Mouse (Mus musculus) liver, embryonic 15.5 days (tissue): ENCODE data around the gene Oip5. TPM values are rescaled to one million over a fixed set of nuclear protein-coding genes. Genes with fewer than 3 reads are reported as not detected.

Source experiments
- ATAC-seq: fragments of 200-750 bp; cut with Nextera tagmentation; 2 replicates; pipeline ENCODE4 v1.8.0; 2017; ENCODE audit warnings: moderate number of reproducible peaks, mild to moderate bottlenecking, moderate library complexity; ENCODE audit not compliant: insufficient read depth
- H3K27ac ChIP-seq: fragments of 300-500 bp; sonication (generic); replicated peaks from 2 replicates; pipeline ENCODE4 v1.5.1; 2015; ENCODE audit warnings: mild to moderate bottlenecking, inconsistent platforms
- H3K27me3 ChIP-seq: fragments of 300-500 bp; sonication (generic); 2 replicates; pipeline ENCODE4 v1.6.1; 2015; ENCODE audit warnings: mild to moderate bottlenecking, inconsistent platforms
- H3K36me3 ChIP-seq: fragments of 300-500 bp; sonication (generic); replicated peaks from 2 replicates; pipeline ENCODE4 v1.6.1; 2015; ENCODE audit warnings: moderate library complexity, mild to moderate bottlenecking, inconsistent platforms
- H3K4me1 ChIP-seq: fragments of 300-500 bp; sonication (generic); replicated peaks from 2 replicates; pipeline ENCODE4 v1.6.1; 2015; ENCODE audit warnings: inconsistent platforms
- H3K4me2 ChIP-seq: fragments of 300-500 bp; sonication (generic); 2 replicates; pipeline ENCODE4 v1.6.1; 2015; ENCODE audit warnings: moderate library complexity, mild to moderate bottlenecking, inconsistent platforms
- H3K4me3 ChIP-seq: fragments of 300-500 bp; sonication (generic); replicated peaks from 2 replicates; pipeline ENCODE4 v1.5.1; 2015; ENCODE audit warnings: mild to moderate bottlenecking, inconsistent platforms
- H3K9ac ChIP-seq: fragments of 300-500 bp; sonication (generic); 2 replicates; pipeline ENCODE4 v1.6.1; 2015; ENCODE audit warnings: moderate library complexity, mild to moderate bottlenecking, inconsistent platforms
- H3K9me3 ChIP-seq: fragments of 300-500 bp; sonication (generic); replicated peaks from 2 replicates; pipeline ENCODE4 v1.6.1; 2016; ENCODE audit warnings: inconsistent platforms
- WGBS: fragments of 180-500 bp; shearing (Covaris S2); methylation state at CpG from one replicate; pipeline ENCODE4 v1.1.7; 2015; ENCODE audit warnings: mixed read lengths; ENCODE audit not compliant: insufficient replicate concordance; 5-methylcytosine and 5-hydroxymethylcytosine counted together
- polyA plus RNA-seq: library from polyadenylated mRNA; unstranded; fragments of >200 nt; fragmentation: Nextera tagmentation; extraction: Ambion mirVana; gene quantifications from 2 replicates; pipeline ENCODE4 v1.2.1, GENCODE M21; 2015

Gene Oip5
- polyA plus RNA-seq, 1 experiment from 2014 or later, result 37.0 TPM

DNA sequence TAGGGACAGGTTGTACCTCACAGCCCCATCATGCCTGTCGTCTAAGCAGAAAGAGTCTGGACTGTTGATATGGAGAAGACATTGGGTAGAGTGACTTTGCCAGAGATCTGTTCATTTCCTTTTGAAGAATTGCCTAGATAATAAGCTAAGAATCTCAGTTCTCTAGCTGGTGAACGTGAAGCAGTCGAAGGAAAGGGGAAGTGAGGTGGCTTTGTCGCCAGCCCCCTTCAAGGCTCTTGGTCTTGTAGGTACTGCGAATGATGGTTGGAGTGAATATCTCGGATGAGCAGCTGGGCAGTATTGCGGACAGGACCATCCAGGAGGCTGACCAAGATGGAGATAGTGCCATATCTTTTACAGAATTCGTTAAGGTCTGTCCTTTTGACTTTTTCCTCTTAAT, 34.0 kb downstream of the Oip5 start:
- peaks cover 13% of the 10 kb centered on the region; the same call in 1 of the 2 replicates for H3K4me1 ChIP-seq
- no peak for ATAC-seq
- 53% methylated on average over 8 of the region's 8 CpGs for WGBS

DNA sequence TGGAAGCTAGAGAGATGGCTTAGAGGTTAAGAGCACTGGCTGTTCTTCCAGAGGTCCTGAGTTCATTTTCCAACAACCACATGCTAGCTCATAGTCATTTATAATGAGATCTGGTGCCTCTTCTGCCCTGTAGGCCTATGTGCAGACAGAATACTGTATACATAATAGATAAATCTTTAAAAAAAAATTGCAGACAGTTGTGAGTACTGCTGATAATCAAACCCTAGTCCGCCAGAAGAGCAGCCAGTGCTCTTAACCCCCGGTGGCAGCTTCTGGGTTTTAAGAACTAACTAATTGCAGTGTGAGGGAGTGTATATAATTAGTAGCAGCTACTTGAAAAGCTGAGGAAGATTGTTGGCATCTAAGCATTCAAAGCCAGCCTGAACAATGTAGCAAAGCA, 34.8 kb downstream of the Oip5 start:
- no peak overlapping the region for H3K9ac ChIP-seq
- 12% methylated on average over 2 of the region's 2 CpGs for WGBS
- H3K36me3 ChIP-seq, result peaks cover 32% of the 10 kb centered on the region
- no peak overlapping the region for H3K27ac ChIP-seq
- peaks cover 13% of the 10 kb centered on the region; the same call in 1 of the 2 replicates for H3K4me1 ChIP-seq
- no peaks in the 10 kb centered on the region for H3K9me3 ChIP-seq
- no peaks in the 10 kb centered on the region for H3K27me3 ChIP-seq
- no peak overlapping the region for H3K4me2 ChIP-seq
- ATAC-seq, result no peak
- no peak overlapping the region for H3K4me3 ChIP-seq

More for the DNA sequence above, 34.0 kb downstream of the Oip5 start:
- Histone ChIP-seq H3K27ac (no peak overlapping the region), H3K4me3 (no peak overlapping the region), H3K27me3 (no peaks in the 10 kb centered on the region), H3K9ac (no peak overlapping the region), H3K4me2 (no peak overlapping the region), H3K36me3 (peaks cover 30% of the 10 kb centered on the region), H3K9me3 (no peaks in the 10 kb centered on the region)

GRCm38 (mm10) chr2:119581571-119581970, 36.7 kb downstream of the Oip5 start:
- H3K27ac ChIP-seq, result no peak overlapping the region
- H3K4me1 ChIP-seq, result peaks cover 13% of the 10 kb centered on the region; the same call in 1 of the 2 replicates
- H3K9me3 ChIP-seq, result no peaks in the 10 kb centered on the region
- H3K9ac ChIP-seq, result no peak overlapping the region
- WGBS, result 87% methylated on average over 3 of the region's 3 CpGs
- H3K27me3 ChIP-seq, result no peaks in the 10 kb centered on the region
- ATAC-seq, result peak; percentile 64; the same call in 1 of the 2 replicates
- H3K4me3 ChIP-seq, result no peak overlapping the region
- peaks cover 27% of the 10 kb centered on the region for H3K36me3 ChIP-seq
- no peak overlapping the region for H3K4me2 ChIP-seq

GRCm38 (mm10) chr2:119572471-119572870, 45.8 kb downstream of the Oip5 start:
- Histone ChIP-seq H3K9me3 (no peaks in the 10 kb centered on the region), H3K36me3 (peaks cover 38% of the 10 kb centered on the region), H3K27ac (no peak overlapping the region), H3K9ac (no peak overlapping the region), H3K4me3 (no peak overlapping the region), H3K4me2 (no peak overlapping the region), H3K27me3 (no peaks in the 10 kb centered on the region), H3K4me1 (no peaks in the 10 kb centered on the region; the same call in 1 of the 2 replicates)
- no peak for ATAC-seq
- 69% methylated on average over 1 of the region's 1 CpGs for WGBS

DNA sequence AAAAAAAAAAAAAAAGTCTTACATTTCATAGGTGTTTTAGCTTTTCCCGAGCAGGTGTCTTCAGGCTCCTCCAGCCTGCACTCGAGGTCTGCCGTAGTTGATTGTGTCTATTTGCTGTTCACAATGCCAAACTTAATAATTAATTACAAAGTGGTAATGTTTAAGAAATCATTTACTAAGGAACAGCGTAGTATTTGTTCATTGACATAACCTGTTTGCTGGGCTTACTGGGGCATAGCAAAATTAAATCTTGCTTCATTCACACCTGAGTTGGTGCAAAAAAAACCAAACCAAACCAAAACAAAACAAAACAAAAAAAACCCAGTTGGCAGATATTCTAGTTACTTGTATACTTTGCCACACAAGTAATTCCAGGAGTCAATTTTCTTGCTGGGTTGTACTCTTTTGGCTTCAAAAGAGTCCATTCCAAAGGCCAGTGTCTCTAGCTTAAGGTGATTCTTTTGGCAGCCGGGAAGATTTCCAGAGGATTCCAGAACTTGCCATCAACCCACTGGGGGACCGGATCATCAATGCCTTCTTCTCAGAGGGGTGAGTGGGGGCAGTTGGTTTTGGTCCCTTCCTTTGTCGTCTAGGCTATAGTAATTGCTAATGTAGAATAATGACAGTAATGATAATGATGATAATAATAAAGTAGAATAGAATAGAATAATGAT, 52.0 kb downstream of the Oip5 start:
- H3K4me2 ChIP-seq, result no peak overlapping the region
- WGBS, result 75% methylated on average over 7 of the region's 7 CpGs
- peaks cover 7% of the 10 kb centered on the region; the same call in 1 of the 2 replicates for H3K4me1 ChIP-seq
- no peaks in the 10 kb centered on the region for H3K27me3 ChIP-seq
- peaks cover 28% of the 10 kb centered on the region; the same call in 1 of the 2 replicates for H3K36me3 ChIP-seq
- no peak overlapping the region for H3K4me3 ChIP-seq
- no peak overlapping the region for H3K27ac ChIP-seq
- H3K9ac ChIP-seq, result no peak overlapping the region
- ATAC-seq, result 0 out of 2 replicates have a peak, but pooled peaks have one; percentile 25
- H3K9me3 ChIP-seq, result no peaks in the 10 kb centered on the region

- Histone ChIP-seq H3K4me1 (peaks cover 7% of the 10 kb centered on the region; the same call in 1 of the 2 replicates), H3K27ac (no peak overlapping the region)
- 74% methylated on average over 4 of the region's 4 CpGs for WGBS
These were observed 53.0 kb downstream of the Oip5 start for GRCm38 (mm10) chr2:119565284-119565683.

GRCm38 (mm10) chr2:119561794-119562193, 56.5 kb downstream of the Oip5 start:
- H3K9ac ChIP-seq, result no peak overlapping the region
- WGBS, result 42% methylated on average over 3 of the region's 3 CpGs

More at GRCm38 (mm10) chr2:119565284-119565683, 53.0 kb downstream of the Oip5 start:
- Histone ChIP-seq H3K27me3 (no peaks in the 10 kb centered on the region), H3K4me3 (no peak overlapping the region), H3K9me3 (no peaks in the 10 kb centered on the region), H3K36me3 (peaks cover 22% of the 10 kb centered on the region; the same call in 1 of the 2 replicates), H3K9ac (no peak overlapping the region), H3K4me2 (no peak overlapping the region)
- no peak for ATAC-seq

More at GRCm38 (mm10) chr2:119561794-119562193, 56.5 kb downstream of the Oip5 start:
- Histone ChIP-seq H3K4me1 (peaks cover 18% of the 10 kb centered on the region), H3K27ac (no peak overlapping the region), H3K36me3 (peaks cover 20% of the 10 kb centered on the region; the same call in 1 of the 2 replicates), H3K4me3 (no peak overlapping the region), H3K4me2 (no peak overlapping the region), H3K27me3 (no peaks in the 10 kb centered on the region), H3K9me3 (no peaks in the 10 kb centered on the region)
- ATAC-seq, result no peak

Other genes with a start within 250 kb of the Oip5 start
- 1.4 and 1.6 TPM in 2 replicates for gene Ino80, start 140.8 kb downstream of the Oip5 start, polyA plus RNA-seq
- 0.08 and 0.15 TPM in 2 replicates for gene Exd1, start 70.8 kb downstream of the Oip5 start, polyA plus RNA-seq
- 56.1 and 62.6 TPM in 2 replicates for gene Chp1, start 70.8 kb downstream of the Oip5 start, polyA plus RNA-seq
- gene Nusap1, start 171 bp downstream of the Oip5 start, polyA plus RNA-seq, result 88.1 and 94.0 TPM in 2 replicates
- gene Ndufaf1, start 44.4 kb upstream of the Oip5 start, polyA plus RNA-seq, result 30.8 and 30.9 TPM in 2 replicates
- gene Rtf1, start 56.6 kb upstream of the Oip5 start, polyA plus RNA-seq, result 9.8 and 10.6 TPM in 2 replicates
- gene Itpka, start 123.9 kb upstream of the Oip5 start, polyA plus RNA-seq, result 2.7 and 4.2 TPM in 2 replicates
- gene Ltk, start 142.0 kb upstream of the Oip5 start, polyA plus RNA-seq, result 0.07 and 0.13 TPM in 2 replicates
- 9.1 and 9.9 TPM in 2 replicates for gene Rpap1, start 169.1 kb upstream of the Oip5 start, polyA plus RNA-seq
- 1.1 TPM in 2 replicates for gene Tyro3, start 179.3 kb upstream of the Oip5 start, polyA plus RNA-seq